Comparison of ENCODE assay signal across 9 mouse cellular contexts in the genomic region with DNA sequence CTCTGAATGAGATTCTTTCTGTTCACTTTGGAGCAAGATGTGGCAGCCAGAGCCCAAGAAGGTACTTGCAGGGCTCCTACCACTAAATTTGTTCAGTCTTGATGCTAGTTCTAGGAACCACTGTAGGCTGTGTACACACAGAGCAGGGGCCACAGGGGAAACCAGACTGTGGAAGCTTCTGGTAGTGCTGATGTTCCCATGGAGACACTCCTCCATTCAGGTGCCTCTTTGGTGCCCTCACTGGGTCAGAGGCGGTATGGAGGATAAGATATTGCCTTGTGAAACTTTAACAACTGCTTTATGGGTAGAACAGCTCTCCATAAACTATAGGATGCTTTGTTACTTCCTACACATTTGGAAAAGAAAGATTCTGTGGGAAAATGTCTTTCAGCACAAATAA. TPM values are rescaled to one million over a fixed set of nuclear protein-coding genes. Genes with fewer than 3 reads are reported as not detected.
A peak's percentile ranks its signal among the peaks of the same experiment; 100 is the strongest.
DNase-seq lines count a peak whose midpoint lies in the region; ATAC-seq and TF ChIP-seq lines count a peak whose summit lies in the region.
"Had no signal": no experiment of that assay in that cellular context is flagged by ENCODE, and none has a peak within 500 bp of the region (broad histone marks: within the 10 kb centered on the region; RNA-seq: fewer than 3 reads in every experiment).

No protein-coding gene starts in this region.

- H3K9me3 ChIP-seq in forebrain, postnatal 0 days (ENCODE audit: low read length) = no peaks in the 10 kb centered on the region
- H3K9me3 ChIP-seq in forebrain, embryonic 10.5 days = no peaks in the 10 kb centered on the region
- no peaks in the 10 kb centered on the region for H3K9me3 ChIP-seq in liver, embryonic 14.5 days (ENCODE audit: control insufficient read depth, low read length)
- H3K9me3 ChIP-seq in liver, embryonic 11.5 days (ENCODE audit: control insufficient read depth, low read length) = no peaks in the 10 kb centered on the region
- no peaks in the 10 kb centered on the region for H3K9me3 ChIP-seq in forebrain, embryonic 15.5 days
- H3K9me3 ChIP-seq: heart, embryonic 15.5 days had no signal

- H3K4me3 ChIP-seq in forebrain, postnatal 0 days (ENCODE audit: low read depth, low read length) = no peak overlapping the region
- H3K4me3 ChIP-seq in forebrain, embryonic 10.5 days = no peak overlapping the region
- H3K4me3 ChIP-seq in liver, embryonic 14.5 days (ENCODE audit: insufficient read depth in 1 of 2, low read depth in 2 of 2, low read length in 2 of 2) = no peak overlapping the region
- H3K4me3 ChIP-seq in liver, embryonic 11.5 days (ENCODE audit: low read depth, low read length) = no peak overlapping the region
- no peak overlapping the region for H3K4me3 ChIP-seq in forebrain, embryonic 15.5 days
- H3K4me3 ChIP-seq: heart, embryonic 15.5 days had no signal

- peak; percentile 58 for ATAC-seq in forebrain, postnatal 0 days
- ATAC-seq in liver, embryonic 14.5 days (ENCODE audit: insufficient read depth) = no peak
- no peak for ATAC-seq in liver, embryonic 11.5 days (replicated peaks; ENCODE audit: low FRiP score)
- ATAC-seq in megakaryocyte-erythroid progenitor cell, adult 5-6 weeks (replicated peaks; ENCODE audit: low FRiP score, low TSS enrichment, poor library complexity, severe bottlenecking) = peak; percentile 82
- no peak for ATAC-seq in forebrain, embryonic 15.5 days (replicated peaks)

- DNase-seq in forebrain, postnatal 0 days = peak; percentile 10
- no peak for DNase-seq in forebrain, embryonic 10.5 days (ENCODE audit: extremely low spot score, low spot score)
- DNase-seq in liver, embryonic 14.5 days (ENCODE audit: low read depth in 3 of 3, low spot score in 3 of 3) = no peak
- DNase-seq in liver, embryonic 11.5 days (ENCODE audit: low spot score) = no peak
- DNase-seq in ZHBTc4 (ENCODE audit: low read depth, low spot score) = peak; percentile 47
- no peak for DNase-seq in cerebellum, adult 9-11 months

- TF ChIP-seq CTCF in forebrain, postnatal 0 days (IDR thresholded peaks at IDR 0.05; ENCODE audit: low read depth) = peak; percentile 26; the same call in 1 of the 2 replicates
- peak; percentile 43 for TF ChIP-seq CTCF in liver, embryonic 14.5 days (IDR thresholded peaks at IDR 0.05; ENCODE audit: low read depth)

- no peak for TF ChIP-seq EP300 in liver, embryonic 14.5 days (IDR thresholded peaks at IDR 0.05; ENCODE audit: low read depth)

- H3K4me1 ChIP-seq in forebrain, postnatal 0 days (ENCODE audit: insufficient read depth) = no peaks in the 10 kb centered on the region
- H3K4me1 ChIP-seq in forebrain, embryonic 10.5 days = peaks cover 6% of the 10 kb centered on the region; the same call in 1 of the 2 replicates
- H3K4me1 ChIP-seq in liver, embryonic 14.5 days (replicated peaks; ENCODE audit: control insufficient read depth in 2 of 2, insufficient read depth in 2 of 2, low read length in 1 of 2) = no peaks in the 10 kb centered on the region
- no peaks in the 10 kb centered on the region for H3K4me1 ChIP-seq in liver, embryonic 11.5 days (replicated peaks; ENCODE audit: control insufficient read depth, insufficient read depth, low read length)
- no peaks in the 10 kb centered on the region for H3K4me1 ChIP-seq in forebrain, embryonic 15.5 days
- H3K4me1 ChIP-seq: heart, embryonic 15.5 days had no signal

- no peaks in the 10 kb centered on the region for H3K36me3 ChIP-seq in forebrain, postnatal 0 days (ENCODE audit: insufficient read depth)
- no peaks in the 10 kb centered on the region for H3K36me3 ChIP-seq in forebrain, embryonic 10.5 days (replicated peaks)
- no peaks in the 10 kb centered on the region for H3K36me3 ChIP-seq in liver, embryonic 14.5 days (replicated peaks; ENCODE audit: control insufficient read depth, insufficient read depth, low read depth)
- no peaks in the 10 kb centered on the region for H3K36me3 ChIP-seq in liver, embryonic 11.5 days (ENCODE audit: control insufficient read depth, insufficient read depth, low read length)
- no peaks in the 10 kb centered on the region for H3K36me3 ChIP-seq in forebrain, embryonic 15.5 days
- H3K36me3 ChIP-seq: heart, embryonic 15.5 days had no signal

- WGBS in forebrain, postnatal 0 days = 17% methylated on average over 1 of the region's 1 CpGs
- 24% methylated on average over 1 of the region's 1 CpGs for WGBS in forebrain, embryonic 10.5 days
- WGBS in liver, embryonic 14.5 days (ENCODE audit: insufficient replicate concordance) = 14% methylated on average over 1 of the region's 1 CpGs
- WGBS in liver, embryonic 11.5 days = 20% methylated on average over 1 of the region's 1 CpGs
- 21% methylated on average over 1 of the region's 1 CpGs for WGBS in forebrain, embryonic 15.5 days

- no peaks in the 10 kb centered on the region for H3K27me3 ChIP-seq in forebrain, postnatal 0 days (ENCODE audit: insufficient read depth, low read length)
- H3K27me3 ChIP-seq in forebrain, embryonic 10.5 days (ENCODE audit: poor library complexity, severe bottlenecking) = no peaks in the 10 kb centered on the region
- H3K27me3 ChIP-seq in liver, embryonic 14.5 days (ENCODE audit: control insufficient read depth, insufficient read depth, low read length) = no peaks in the 10 kb centered on the region
- H3K27me3 ChIP-seq in liver, embryonic 11.5 days (replicated peaks; ENCODE audit: control insufficient read depth, insufficient read depth, low read length) = no peaks in the 10 kb centered on the region
- no peaks in the 10 kb centered on the region for H3K27me3 ChIP-seq in forebrain, embryonic 15.5 days
- H3K27me3 ChIP-seq: heart, embryonic 15.5 days had no signal

- H3K9ac ChIP-seq in forebrain, postnatal 0 days = no peak overlapping the region
- no peak overlapping the region for H3K9ac ChIP-seq in liver, embryonic 14.5 days (replicated peaks)
- no peak overlapping the region for H3K9ac ChIP-seq in liver, embryonic 11.5 days (ENCODE audit: low read depth, low read length)
- H3K9ac ChIP-seq in forebrain, embryonic 15.5 days (replicated peaks) = no peak overlapping the region
- H3K9ac ChIP-seq: heart, embryonic 15.5 days had no signal

- H3K27ac ChIP-seq in forebrain, postnatal 0 days (ENCODE audit: low read depth, low read length) = no peak overlapping the region
- no peak overlapping the region for H3K27ac ChIP-seq in forebrain, embryonic 10.5 days
- no peak overlapping the region for H3K27ac ChIP-seq in liver, embryonic 14.5 days
- no peak overlapping the region for H3K27ac ChIP-seq in liver, embryonic 11.5 days (ENCODE audit: low read depth, low read length)
- no peak overlapping the region for H3K27ac ChIP-seq in forebrain, embryonic 15.5 days (replicated peaks)
- H3K27ac ChIP-seq: heart, embryonic 15.5 days had no signal

- H3K4me2 ChIP-seq in forebrain, postnatal 0 days (ENCODE audit: low read depth) = no peak overlapping the region
- no peak overlapping the region for H3K4me2 ChIP-seq in liver, embryonic 14.5 days (ENCODE audit: low read depth)
- no peak overlapping the region for H3K4me2 ChIP-seq in liver, embryonic 11.5 days
- H3K4me2 ChIP-seq in forebrain, embryonic 15.5 days (replicated peaks) = no peak overlapping the region
- H3K4me2 ChIP-seq: heart, embryonic 15.5 days had no signal

RNA-seq across cellular contexts. Expression of gene Zkscan6, which starts 45.1 kb away (rescaled TPM):
- total RNA-seq in forebrain, postnatal 0 days (2014; rRNA removed) = 17.2 and 18.3 TPM in 2 replicates
- polyA plus RNA-seq in forebrain, postnatal 0 days (2015; fragmentation: Nextera tagmentation; extraction: Ambion mirVana) = 13.6 and 13.9 TPM in 2 replicates
- polyA plus RNA-seq in forebrain, embryonic 10.5 days (2016; fragmentation: Nextera tagmentation; extraction: Ambion mirVana) = 11.5 and 11.6 TPM in 2 replicates
- polyA plus RNA-seq in liver, embryonic 14.5 days (2012; rRNA removed) = 2.2 and 2.5 TPM in 2 replicates
- 4.5 and 4.9 TPM in 2 replicates for polyA plus RNA-seq in liver, embryonic 14.5 days (2014; fragmentation: Nextera tagmentation; extraction: Ambion mirVana)
- 10.9 and 12.0 TPM in 2 replicates for polyA plus RNA-seq in liver, embryonic 11.5 days (2014; fragmentation: Nextera tagmentation; extraction: Ambion mirVana)
- total RNA-seq in megakaryocyte-erythroid progenitor cell, adult 5-6 weeks (2014; fragmentation: Nextera tagmentation) = 9.2 and 12.4 TPM in 2 replicates
- 12.6 and 24.9 TPM in 2 replicates for total RNA-seq in megakaryocyte-erythroid progenitor cell, adult 5-6 weeks (2017)
- polyA plus RNA-seq in forebrain, embryonic 15.5 days (2015; fragmentation: Nextera tagmentation; extraction: Ambion mirVana) = 25.1 and 26.5 TPM in 2 replicates

Comparison
In these comparisons a context has a peak if more than half of its experiments do, and no peak if none do; other contexts are left out.
1. ATAC-seq: peak in forebrain, postnatal 0 days (single experiment) and megakaryocyte-erythroid progenitor cell, adult 5-6 weeks (single experiment); none in liver, embryonic 14.5 days (single experiment), liver, embryonic 11.5 days (single experiment) and forebrain, embryonic 15.5 days (single experiment).
2. DNase-seq: peak in forebrain, postnatal 0 days (single experiment) and ZHBTc4 (single experiment); none in forebrain, embryonic 10.5 days (single experiment), liver, embryonic 14.5 days (0 of 3), liver, embryonic 11.5 days (single experiment) and cerebellum, adult 9-11 months (single experiment).